Mouse (Mus musculus): ENCODE measurements around the gene Steap3. TPM values are rescaled to one million over a fixed set of nuclear protein-coding genes. Genes with fewer than 3 reads are reported as not detected.

Steap3 gene
- polyA plus RNA-seq, 1 experiment from 2014 or later = 19.9 TPM

GRCm38 (mm10) chr1:120246946-120247345 lies 25.6 kb downstream of the Steap3 start:
- no peak overlapping the region for H3K9ac ChIP-seq (ENCODE audit: low read length)
- peaks cover 6% of the 10 kb centered on the region for H3K36me3 ChIP-seq (ENCODE audit: control insufficient read depth, insufficient read depth)
- 86% methylated on average over 8 of the region's 8 CpGs for WGBS
- H3K4me1 ChIP-seq (ENCODE audit: control insufficient read depth, insufficient read depth, low read length) = peaks cover 34% of the 10 kb centered on the region
- no peak overlapping the region for H3K4me3 ChIP-seq (ENCODE audit: low read length)
- no peak overlapping the region for H3K4me2 ChIP-seq (ENCODE audit: low read depth, low read length)
- no peaks in the 10 kb centered on the region for H3K9me3 ChIP-seq (replicated peaks; ENCODE audit: control insufficient read depth, low read length)
- no peaks in the 10 kb centered on the region for H3K27me3 ChIP-seq (ENCODE audit: control insufficient read depth, insufficient read depth, low read length)
- ATAC-seq (replicated peaks; ENCODE audit: extremely low read depth, insufficient read depth, low FRiP score) = no peak
- peak overlapping the region; percentile 91; the same call in 1 of the 2 replicates for H3K27ac ChIP-seq (ENCODE audit: low read length)

- H3K27ac ChIP-seq (ENCODE audit: low read length) = peak overlapping the region; percentile 91
- H3K4me2 ChIP-seq (ENCODE audit: low read depth, low read length) = no peak overlapping the region
- H3K27me3 ChIP-seq (ENCODE audit: control insufficient read depth, insufficient read depth, low read length) = no peaks in the 10 kb centered on the region
- 35% methylated on average over 4 of the region's 4 CpGs for WGBS
- peak; percentile 80 for ATAC-seq (replicated peaks; ENCODE audit: extremely low read depth, insufficient read depth, low FRiP score)
- H3K9me3 ChIP-seq (replicated peaks; ENCODE audit: control insufficient read depth, low read length) = no peaks in the 10 kb centered on the region
- peaks cover 6% of the 10 kb centered on the region for H3K36me3 ChIP-seq (ENCODE audit: control insufficient read depth, insufficient read depth)
- no peak overlapping the region for H3K4me3 ChIP-seq (ENCODE audit: low read length)
- H3K4me1 ChIP-seq (ENCODE audit: control insufficient read depth, insufficient read depth, low read length) = peaks cover 34% of the 10 kb centered on the region
- peak overlapping the region; percentile 43 for H3K9ac ChIP-seq (ENCODE audit: low read length)
Observed at GRCm38 (mm10) chr1:120245661-120246131, 26.8 kb downstream of the Steap3 start.

DNA sequence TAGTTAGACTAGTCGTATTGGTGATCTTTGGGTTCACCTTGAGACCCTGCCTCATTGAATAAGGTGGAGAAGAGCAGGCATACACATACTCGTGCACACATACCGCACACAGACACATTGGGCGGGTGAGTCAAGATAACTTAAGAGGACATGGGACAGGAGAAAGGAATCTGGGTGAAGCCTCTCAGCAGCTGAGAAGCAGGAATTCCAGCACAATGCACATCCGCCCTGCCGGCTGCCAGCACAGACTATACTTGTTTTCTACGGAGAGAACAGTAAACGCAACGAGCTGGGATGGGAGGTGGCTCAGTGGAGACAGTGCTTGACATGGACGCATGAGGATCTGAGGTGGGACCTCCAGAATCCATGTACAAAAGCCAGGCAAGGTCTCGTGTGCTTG lies 27.9 kb downstream of the Steap3 start:
- no peak overlapping the region for H3K4me3 ChIP-seq (ENCODE audit: low read length)
- H3K4me2 ChIP-seq (ENCODE audit: low read depth, low read length) = no peak overlapping the region
- WGBS = 55% methylated on average over 11 of the region's 11 CpGs
- peaks cover 34% of the 10 kb centered on the region for H3K4me1 ChIP-seq (ENCODE audit: control insufficient read depth, insufficient read depth, low read length)
- no peaks in the 10 kb centered on the region for H3K9me3 ChIP-seq (replicated peaks; ENCODE audit: control insufficient read depth, low read length)
- peaks cover 6% of the 10 kb centered on the region for H3K36me3 ChIP-seq (ENCODE audit: control insufficient read depth, insufficient read depth)
- H3K27ac ChIP-seq (ENCODE audit: low read length) = peak overlapping the region; percentile 91
- no peak for ATAC-seq (replicated peaks; ENCODE audit: extremely low read depth, insufficient read depth, low FRiP score)
- no peaks in the 10 kb centered on the region for H3K27me3 ChIP-seq (ENCODE audit: control insufficient read depth, insufficient read depth, low read length)
- no peak overlapping the region; the same call in 1 of the 2 replicates for H3K9ac ChIP-seq (ENCODE audit: low read length)

- no peak overlapping the region for H3K4me3 ChIP-seq (ENCODE audit: low read length)
- peaks cover 6% of the 10 kb centered on the region for H3K36me3 ChIP-seq (ENCODE audit: control insufficient read depth, insufficient read depth)
- 73% methylated on average over 11 of the region's 11 CpGs for WGBS
- no peak overlapping the region for H3K9ac ChIP-seq (ENCODE audit: low read length)
- H3K4me1 ChIP-seq (ENCODE audit: control insufficient read depth, insufficient read depth, low read length) = peaks cover 34% of the 10 kb centered on the region
- no peak overlapping the region for H3K27ac ChIP-seq (ENCODE audit: low read length)
- H3K4me2 ChIP-seq (ENCODE audit: low read depth, low read length) = no peak overlapping the region
- no peaks in the 10 kb centered on the region for H3K27me3 ChIP-seq (ENCODE audit: control insufficient read depth, insufficient read depth, low read length)
- no peak for ATAC-seq (replicated peaks; ENCODE audit: extremely low read depth, insufficient read depth, low FRiP score)
- no peaks in the 10 kb centered on the region for H3K9me3 ChIP-seq (replicated peaks; ENCODE audit: control insufficient read depth, low read length)
Observed at GRCm38 (mm10) chr1:120243987-120244386, 28.5 kb downstream of the Steap3 start.

GRCm38 (mm10) chr1:120237068-120237467 lies 35.4 kb downstream of the Steap3 start:
- H3K9me3 ChIP-seq (replicated peaks; ENCODE audit: control insufficient read depth, low read length) = no peaks in the 10 kb centered on the region
- no peaks in the 10 kb centered on the region for H3K4me1 ChIP-seq (ENCODE audit: control insufficient read depth, insufficient read depth, low read length)
- H3K36me3 ChIP-seq (ENCODE audit: control insufficient read depth, insufficient read depth) = no peaks in the 10 kb centered on the region
- no peaks in the 10 kb centered on the region for H3K27me3 ChIP-seq (ENCODE audit: control insufficient read depth, insufficient read depth, low read length)
- no peak overlapping the region for H3K4me3 ChIP-seq (ENCODE audit: low read length)
- 60% methylated on average over 1 of the region's 1 CpGs for WGBS
- H3K4me2 ChIP-seq (ENCODE audit: low read depth, low read length) = no peak overlapping the region
- no peak overlapping the region for H3K27ac ChIP-seq (ENCODE audit: low read length)
- no peak overlapping the region for H3K9ac ChIP-seq (ENCODE audit: low read length)
- no peak for ATAC-seq (replicated peaks; ENCODE audit: extremely low read depth, insufficient read depth, low FRiP score)

DNA sequence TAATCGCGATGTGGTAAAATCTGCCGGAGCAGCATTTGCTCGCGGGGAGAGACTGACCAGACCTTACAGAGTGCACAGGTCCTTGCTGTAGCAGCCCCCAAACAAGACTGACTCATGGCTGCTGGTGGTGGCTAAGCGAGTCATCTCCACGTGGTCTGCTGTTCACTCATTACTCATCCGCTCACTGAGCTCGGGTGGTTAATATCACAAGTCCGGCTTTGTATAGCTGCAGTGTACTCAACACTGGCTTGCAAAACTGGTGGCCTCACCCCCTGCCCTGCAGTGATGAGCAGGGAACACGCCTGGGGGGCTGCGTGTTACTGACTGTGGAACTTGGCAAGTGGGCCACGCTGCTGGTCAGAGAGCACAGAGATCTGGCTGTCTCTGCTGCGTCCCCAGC lies 36.1 kb downstream of the Steap3 start:
- no peaks in the 10 kb centered on the region for H3K36me3 ChIP-seq (ENCODE audit: control insufficient read depth, insufficient read depth)
- ATAC-seq (replicated peaks; ENCODE audit: extremely low read depth, insufficient read depth, low FRiP score) = no peak
- H3K4me2 ChIP-seq (ENCODE audit: low read depth, low read length) = no peak overlapping the region
- 81% methylated on average over 14 of the region's 14 CpGs for WGBS
- no peaks in the 10 kb centered on the region for H3K4me1 ChIP-seq (ENCODE audit: control insufficient read depth, insufficient read depth, low read length)
- no peak overlapping the region for H3K4me3 ChIP-seq (ENCODE audit: low read length)
- no peaks in the 10 kb centered on the region for H3K27me3 ChIP-seq (ENCODE audit: control insufficient read depth, insufficient read depth, low read length)
- H3K9ac ChIP-seq (ENCODE audit: low read length) = no peak overlapping the region
- H3K9me3 ChIP-seq (replicated peaks; ENCODE audit: control insufficient read depth, low read length) = no peaks in the 10 kb centered on the region
- no peak overlapping the region for H3K27ac ChIP-seq (ENCODE audit: low read length)

GRCm38 (mm10) chr1:120235631-120236215 lies 36.8 kb downstream of the Steap3 start:
- no peaks in the 10 kb centered on the region for H3K27me3 ChIP-seq (ENCODE audit: control insufficient read depth, insufficient read depth, low read length)
- no peak overlapping the region for H3K4me3 ChIP-seq (ENCODE audit: low read length)
- 82% methylated on average over 6 of the region's 6 CpGs for WGBS
- H3K4me1 ChIP-seq (ENCODE audit: control insufficient read depth, insufficient read depth, low read length) = no peaks in the 10 kb centered on the region
- H3K4me2 ChIP-seq (ENCODE audit: low read depth, low read length) = no peak overlapping the region
- no peak for ATAC-seq (replicated peaks; ENCODE audit: extremely low read depth, insufficient read depth, low FRiP score)
- no peak overlapping the region for H3K9ac ChIP-seq (ENCODE audit: low read length)
- H3K27ac ChIP-seq (ENCODE audit: low read length) = no peak overlapping the region
- H3K9me3 ChIP-seq (replicated peaks; ENCODE audit: control insufficient read depth, low read length) = no peaks in the 10 kb centered on the region
- H3K36me3 ChIP-seq (ENCODE audit: control insufficient read depth, insufficient read depth) = no peaks in the 10 kb centered on the region

GRCm38 (mm10) chr1:120232170-120232569 lies 40.3 kb downstream of the Steap3 start:
- H3K36me3 ChIP-seq (ENCODE audit: control insufficient read depth, insufficient read depth) = no peaks in the 10 kb centered on the region
- no peak overlapping the region for H3K4me3 ChIP-seq (ENCODE audit: low read length)
- no peaks in the 10 kb centered on the region for H3K9me3 ChIP-seq (replicated peaks; ENCODE audit: control insufficient read depth, low read length)
- no peak overlapping the region for H3K27ac ChIP-seq (ENCODE audit: low read length)
- 75% methylated on average over 6 of the region's 6 CpGs for WGBS
- no peaks in the 10 kb centered on the region for H3K27me3 ChIP-seq (ENCODE audit: control insufficient read depth, insufficient read depth, low read length)
- no peak overlapping the region for H3K4me2 ChIP-seq (ENCODE audit: low read depth, low read length)
- ATAC-seq (replicated peaks; ENCODE audit: extremely low read depth, insufficient read depth, low FRiP score) = no peak
- no peak overlapping the region for H3K9ac ChIP-seq (ENCODE audit: low read length)
- no peaks in the 10 kb centered on the region for H3K4me1 ChIP-seq (ENCODE audit: control insufficient read depth, insufficient read depth, low read length)

DNA sequence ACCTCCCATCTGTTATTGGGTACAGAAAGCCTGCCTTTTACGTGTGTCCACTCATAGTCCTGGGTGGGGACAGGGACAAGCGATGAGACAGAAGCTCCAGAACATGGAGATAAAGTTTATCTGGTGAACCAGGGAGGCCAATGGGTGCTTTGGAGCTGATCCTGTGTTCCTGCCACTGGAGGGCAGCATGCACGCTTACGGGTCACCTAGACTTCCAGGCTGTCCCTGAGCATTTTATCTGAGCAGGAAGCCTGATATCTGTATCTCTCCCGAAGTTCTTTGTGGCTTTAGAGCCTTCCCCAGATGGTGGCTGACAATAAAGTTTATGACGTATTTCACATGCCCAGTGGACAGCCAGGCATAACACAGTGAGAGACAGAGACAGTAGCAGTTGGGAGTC lies 41.2 kb downstream of the Steap3 start:
- no peaks in the 10 kb centered on the region for H3K36me3 ChIP-seq (ENCODE audit: control insufficient read depth, insufficient read depth)
- no peak overlapping the region for H3K4me2 ChIP-seq (ENCODE audit: low read depth, low read length)
- H3K9ac ChIP-seq (ENCODE audit: low read length) = no peak overlapping the region
- H3K27ac ChIP-seq (ENCODE audit: low read length) = no peak overlapping the region
- no peaks in the 10 kb centered on the region for H3K4me1 ChIP-seq (ENCODE audit: control insufficient read depth, insufficient read depth, low read length)
- H3K4me3 ChIP-seq (ENCODE audit: low read length) = no peak overlapping the region
- 0 out of 2 replicates have a peak, but pooled peaks have one; percentile 32 for ATAC-seq (replicated peaks; ENCODE audit: extremely low read depth, insufficient read depth, low FRiP score)
- no peaks in the 10 kb centered on the region for H3K9me3 ChIP-seq (replicated peaks; ENCODE audit: control insufficient read depth, low read length)
- no peaks in the 10 kb centered on the region for H3K27me3 ChIP-seq (ENCODE audit: control insufficient read depth, insufficient read depth, low read length)
- WGBS = 11% methylated on average over 6 of the region's 6 CpGs

All from heart, embryonic 16.5 days (tissue).